Mouse (Mus musculus): ENCODE measurements around the gene Gm3411. TPM values are rescaled to one million over a fixed set of nuclear protein-coding genes. Genes with fewer than 3 reads are reported as not detected.
"Not testable (repeated sequence)": the region's sequence is repeated elsewhere in the genome, so short reads cannot be mapped to it uniquely, and the experiment has no call there.

Gm3411 gene
- 3.4 and 4.1 TPM in 2 replicates for polyA plus RNA-seq (2015; fragmentation: Nextera tagmentation; extraction: Ambion mirVana)

DNA sequence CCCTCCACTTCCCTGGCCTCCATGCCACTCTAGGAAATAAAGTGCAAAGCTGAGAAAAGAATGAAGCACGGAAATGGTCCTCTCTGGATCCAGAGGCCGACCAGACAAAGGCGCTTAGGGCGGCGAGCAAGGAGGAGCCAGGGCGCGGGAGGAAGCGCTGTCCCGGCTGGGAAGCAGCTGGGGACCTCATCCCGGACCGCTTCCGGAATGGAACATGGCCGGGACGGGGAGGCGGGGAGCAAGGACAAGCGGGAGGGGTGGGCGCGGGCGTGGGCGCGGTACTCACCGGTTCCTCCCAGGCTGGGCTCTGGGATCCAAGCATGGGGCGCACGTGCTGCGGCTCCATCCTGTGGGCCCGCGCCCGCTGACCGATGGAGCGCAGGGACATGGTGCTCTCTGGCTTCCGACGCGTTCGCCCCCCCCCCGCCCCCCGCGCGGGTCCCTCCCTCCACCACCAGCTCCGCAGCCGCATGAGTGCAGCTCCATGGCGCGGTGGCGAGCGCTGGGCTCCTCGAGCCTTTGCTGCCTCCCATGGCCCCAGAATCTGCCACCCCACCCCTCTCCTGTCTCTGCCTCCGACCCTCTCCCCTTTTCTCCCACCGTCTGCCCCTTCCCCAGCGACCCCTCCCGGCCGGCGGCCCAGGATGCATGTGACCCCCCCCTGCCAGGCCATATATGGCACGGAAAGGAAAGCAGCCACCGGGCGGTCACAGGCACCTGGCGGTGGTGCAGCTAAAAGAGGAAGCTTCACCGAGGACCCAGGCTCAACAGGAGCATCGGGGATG, at the start of gene Gm3411:
TSS of gene Gm3411 (minus strand) at position 320 of the 785 bp plus-strand sequence.
- Histone ChIP-seq H3K4me3 (peak within 1 kb of the TSS; percentile 51), H3K9ac (peak within 1 kb of the TSS; percentile 72), H3K4me2 (peak within 1 kb of the TSS; percentile 69)
- WGBS: 2% methylated on average over 49 of the region's 57 CpGs
- not testable (repeated sequence) for H3K36me3 ChIP-seq (ENCODE audit: poor library complexity, severe bottlenecking); ATAC-seq; H3K4me1 ChIP-seq; H3K9me3 ChIP-seq (replicated peaks); H3K27me3 ChIP-seq; H3K27ac ChIP-seq

DNA sequence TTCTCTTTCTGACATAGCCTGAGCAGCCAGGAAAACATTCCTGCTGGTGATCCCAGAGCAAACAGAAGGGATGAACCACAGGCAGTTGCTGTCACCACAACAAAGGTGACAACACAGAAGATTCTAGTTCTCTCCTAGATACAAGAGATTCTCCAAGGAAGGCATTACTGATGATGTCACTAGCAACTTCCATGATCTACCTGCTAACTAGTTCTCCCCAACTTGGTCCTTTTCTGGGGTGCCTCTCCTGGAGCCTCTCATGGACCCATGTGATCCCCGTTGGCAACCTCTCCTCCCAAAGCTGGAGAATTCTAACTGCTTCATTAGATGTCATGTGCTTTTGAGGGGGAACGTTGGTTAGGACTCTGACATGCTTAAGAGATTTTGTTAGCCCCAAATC, 17.7 kb upstream of the Gm3411 start, which contains the start of gene Gm21103:
TSS of gene Gm21103 (minus strand) at position 101 of the 400 bp plus-strand sequence.
- H3K36me3 ChIP-seq (ENCODE audit: poor library complexity, severe bottlenecking); H3K9me3 ChIP-seq (replicated peaks); H3K4me3 ChIP-seq; H3K9ac ChIP-seq; H3K27ac ChIP-seq; H3K4me1 ChIP-seq; H3K27me3 ChIP-seq; ATAC-seq; H3K4me2 ChIP-seq: not testable (repeated sequence)
- WGBS: 92% methylated on average over 2 of the region's 2 CpGs

DNA sequence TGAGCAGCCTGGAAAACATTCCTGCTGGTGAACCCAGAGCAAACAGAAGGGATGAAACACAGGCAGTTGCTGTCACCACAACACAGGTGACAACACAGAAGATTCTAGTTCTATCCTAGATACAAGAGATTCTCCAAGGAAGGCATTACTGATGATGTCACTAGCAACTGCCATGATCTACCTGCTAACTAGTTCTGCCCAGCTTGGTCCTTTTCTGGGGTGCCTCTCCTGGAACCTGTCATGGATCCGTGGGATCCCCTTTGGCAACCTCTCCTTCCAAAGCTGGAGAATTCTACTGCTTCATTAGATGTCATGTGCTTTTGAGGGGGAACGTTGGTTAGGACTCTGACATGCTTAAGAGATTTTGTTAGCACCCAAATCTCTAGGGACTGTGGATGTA, 67.9 kb downstream of the Gm3411 start, which contains the start of gene Gm21560:
TSS of gene Gm21560 (minus strand) at position 101 of the 400 bp plus-strand sequence.
- not testable (repeated sequence) for H3K9ac ChIP-seq; H3K4me3 ChIP-seq; H3K4me2 ChIP-seq; H3K27me3 ChIP-seq; H3K27ac ChIP-seq; ATAC-seq; H3K36me3 ChIP-seq (ENCODE audit: poor library complexity, severe bottlenecking); H3K9me3 ChIP-seq (replicated peaks); H3K4me1 ChIP-seq
- WGBS: 76% methylated on average over 2 of the region's 2 CpGs

Other genes starting within 250 kb of the Gm3411 start
- not detected in 2 replicates for gene Gm6337, start 229.0 kb downstream of the Gm3411 start, polyA plus RNA-seq (2015; fragmentation: Nextera tagmentation; extraction: Ambion mirVana)
- 1.3 and 1.5 TPM in 2 replicates for gene Gm8206, start 193.3 kb downstream of the Gm3411 start, polyA plus RNA-seq (2015; fragmentation: Nextera tagmentation; extraction: Ambion mirVana)
- gene Gm3468, start 178.6 kb downstream of the Gm3411 start, polyA plus RNA-seq (2015; fragmentation: Nextera tagmentation; extraction: Ambion mirVana): 2.3 and 2.4 TPM in 2 replicates
- not detected in 2 replicates for gene Gm3476, start 161.4 kb downstream of the Gm3411 start, polyA plus RNA-seq (2015; fragmentation: Nextera tagmentation; extraction: Ambion mirVana)
- not detected in 2 replicates for gene Gm21560, start 68.0 kb downstream of the Gm3411 start, polyA plus RNA-seq (2015; fragmentation: Nextera tagmentation; extraction: Ambion mirVana)
- gene Gm21103, start 17.6 kb upstream of the Gm3411 start, polyA plus RNA-seq (2015; fragmentation: Nextera tagmentation; extraction: Ambion mirVana): not detected in 2 replicates
- gene Gm3618, start 56.4 kb upstream of the Gm3411 start, polyA plus RNA-seq (2015; fragmentation: Nextera tagmentation; extraction: Ambion mirVana): not detected in 2 replicates
- gene Gm16440, start 103.1 kb upstream of the Gm3411 start, polyA plus RNA-seq (2015; fragmentation: Nextera tagmentation; extraction: Ambion mirVana): not detected in 2 replicates
- gene Gm3591, start 125.2 kb upstream of the Gm3411 start, polyA plus RNA-seq (2015; fragmentation: Nextera tagmentation; extraction: Ambion mirVana): 1.9 and 2.6 TPM in 2 replicates
- gene Gm3594, start 157.4 kb upstream of the Gm3411 start, polyA plus RNA-seq (2015; fragmentation: Nextera tagmentation; extraction: Ambion mirVana): not detected in 2 replicates

All from forebrain, embryonic 13.5 days (tissue).